Mouse (Mus musculus) heart, embryonic 14.5 days (tissue): ENCODE data around the gene Cfap44. TPM values are rescaled to one million over a fixed set of nuclear protein-coding genes. Genes with fewer than 3 reads are reported as not detected.

Experiments used
- ATAC-seq: fragments of 200-750 bp; cut with Nextera tagmentation; 2 replicates; pipeline ENCODE4 v1.8.0; 2017; ENCODE audit warnings: low read depth, moderate TSS enrichment; ENCODE audit not compliant: insufficient number of reproducible peaks, insufficient read depth, low FRiP score
- H3K27ac ChIP-seq, 2 experiments: fragments of 200-500 bp in 1 of 2; fragments of 300-500 bp in 1 of 2; sonication (generic) in 1 of 2; replicated peaks in 1 of 2; 2 replicates each; pipeline ENCODE4 v1.5.1; 2012 to 2014; ENCODE audit warnings: low read depth in 2 of 2, low read length in 2 of 2, control low read depth in 1 of 2, mild to moderate bottlenecking in 1 of 2, mixed read lengths in 1 of 2; ENCODE audit not compliant: control insufficient read depth in 1 of 2, insufficient read depth in 1 of 2
- H3K27me3 ChIP-seq: fragments of 300-500 bp; sonication (generic); 2 replicates; pipeline ENCODE4 v1.6.1; 2014; ENCODE audit warnings: mild to moderate bottlenecking, low read length, control low read depth; ENCODE audit not compliant: control insufficient read depth, insufficient read depth
- H3K36me3 ChIP-seq: fragments of 300-500 bp; sonication (generic); 2 replicates; pipeline ENCODE4 v1.6.1; 2014; ENCODE audit warnings: mild to moderate bottlenecking, control low read depth, low read length, mixed read lengths; ENCODE audit not compliant: control insufficient read depth, insufficient read depth
- H3K4me1 ChIP-seq, 2 experiments: fragments of 200-500 bp in 1 of 2; fragments of 300-500 bp in 1 of 2; sonication (generic) in 1 of 2; 2 replicates each; pipeline ENCODE4 v1.6.1; 2012 to 2014; ENCODE audit warnings: low read length in 2 of 2, control low read depth in 1 of 2, mixed read lengths in 1 of 2; ENCODE audit not compliant: control insufficient read depth in 2 of 2, insufficient read depth in 2 of 2
- H3K4me2 ChIP-seq: fragments of 300-500 bp; sonication (generic); 2 replicates; pipeline ENCODE4 v1.6.1; 2014; ENCODE audit warnings: mild to moderate bottlenecking, low read length
- H3K4me3 ChIP-seq, 2 experiments: fragments of 200-500 bp in 1 of 2; fragments of 300-500 bp in 1 of 2; sonication (generic) in 1 of 2; 2 replicates each; pipeline ENCODE4 v1.5.1; 2012 to 2014; ENCODE audit warnings: low read length in 2 of 2, mild to moderate bottlenecking in 2 of 2, control low read depth in 1 of 2, low read depth in 1 of 2, moderate library complexity in 1 of 2; ENCODE audit not compliant: control insufficient read depth in 1 of 2, insufficient read depth in 1 of 2
- H3K9ac ChIP-seq: fragments of 300-500 bp; sonication (generic); 2 replicates; pipeline ENCODE4 v1.6.1; 2014; ENCODE audit warnings: mild to moderate bottlenecking, low read length
- H3K9me3 ChIP-seq: fragments of 300-500 bp; sonication (generic); 2 replicates; pipeline ENCODE4 v1.6.1; 2016; ENCODE audit warnings: low read length, control low read depth; ENCODE audit not compliant: control insufficient read depth
- WGBS: fragments of 180-500 bp; shearing (Covaris S2); extraction: QIAGEN DNeasy Blood & Tissue Kit; methylation state at CpG from one replicate; pipeline ENCODE4 v1.1.7; 2014; 5-methylcytosine and 5-hydroxymethylcytosine counted together
- polyA plus RNA-seq: library from polyadenylated mRNA; unstranded; fragments of >200 nt; fragmentation: Nextera tagmentation; extraction: Ambion mirVana; gene quantifications from 2 replicates; pipeline ENCODE4 v1.2.1, GENCODE M21; 2014

Gene Cfap44
- polyA plus RNA-seq, 1 experiment from 2014 or later = 0.18 TPM

- H3K36me3 ChIP-seq = no peaks in the 10 kb centered on the region
- no peaks in the 10 kb centered on the region for H3K27me3 ChIP-seq
- peaks cover 18 to 24% of the 10 kb centered on the region in 2 experiments for H3K4me1 ChIP-seq
- H3K4me2 ChIP-seq = peak overlapping the region; percentile 33; the same call in 1 of the 2 replicates
- H3K9me3 ChIP-seq = no peaks in the 10 kb centered on the region
- peak overlapping the region; percentile 10 to 47; a peak in 1 of 4 replicates for H3K27ac ChIP-seq
- no peak overlapping the region for H3K9ac ChIP-seq
- 11% methylated on average over 12 of the region's 12 CpGs for WGBS
- no peak for ATAC-seq
- H3K4me3 ChIP-seq = no peak overlapping the region
Observed at GRCm38 (mm10) chr16:44526689-44527088, 132.1 kb downstream of the Cfap44 start.

DNA sequence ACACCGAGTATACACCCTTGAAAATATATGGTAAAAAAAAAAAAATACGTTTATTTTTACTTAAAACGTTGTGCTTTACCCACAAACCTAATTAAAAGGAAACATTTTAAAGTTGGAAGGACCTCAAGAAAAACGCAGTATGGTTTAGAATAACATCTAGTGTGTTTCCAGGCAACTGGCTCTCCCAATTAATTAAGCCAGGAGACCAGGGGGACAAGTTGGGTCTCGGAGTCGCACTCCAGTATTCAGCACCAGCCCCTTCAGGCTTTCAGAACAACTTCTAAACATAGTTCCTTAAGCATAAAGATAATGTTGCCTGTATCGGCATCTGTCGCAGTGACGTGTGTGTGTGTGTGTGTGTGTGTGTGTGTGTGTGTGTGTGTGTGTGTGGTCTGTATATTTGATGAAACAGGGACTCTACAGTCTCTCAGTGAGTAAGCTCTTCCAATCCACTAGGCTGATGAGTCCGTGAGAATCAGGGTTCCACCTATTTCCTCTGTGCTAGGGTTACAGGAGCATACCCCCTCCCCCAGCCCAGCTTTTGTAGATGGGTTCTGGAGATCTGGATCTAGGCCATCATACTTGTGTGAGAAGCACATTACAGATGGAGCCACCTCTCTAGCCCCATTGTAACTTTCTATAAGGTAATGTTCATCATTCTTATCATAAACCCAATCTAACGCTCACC is 132.8 kb downstream of the Cfap44 start:
- Histone ChIP-seq H3K36me3 (no peaks in the 10 kb centered on the region), H3K4me2 (no peak overlapping the region), H3K27me3 (no peaks in the 10 kb centered on the region), H3K4me3 (no peak overlapping the region), H3K9me3 (no peaks in the 10 kb centered on the region), H3K27ac (no peak overlapping the region), H3K9ac (no peak overlapping the region), H3K4me1 (peaks cover 18 to 24% of the 10 kb centered on the region in 2 experiments)
- WGBS = 48% methylated on average over 11 of the region's 11 CpGs
- no peak for ATAC-seq

- no peak for ATAC-seq
- H3K4me1 ChIP-seq = peaks cover 25 to 38% of the 10 kb centered on the region in 2 experiments
Observed at GRCm38 (mm10) chr16:44528955-44529354, 134.4 kb downstream of the Cfap44 start.

GRCm38 (mm10) chr16:44529691-44530090 is 135.1 kb downstream of the Cfap44 start:
- Histone ChIP-seq H3K4me2 (no peak overlapping the region), H3K4me1 (peaks cover 25 to 40% of the 10 kb centered on the region in 2 experiments), H3K9me3 (no peaks in the 10 kb centered on the region), H3K36me3 (no peaks in the 10 kb centered on the region), H3K4me3 (no peak overlapping the region), H3K9ac (no peak overlapping the region), H3K27ac (no peak overlapping the region), H3K27me3 (no peaks in the 10 kb centered on the region)
- 58% methylated on average over 8 of the region's 8 CpGs for WGBS
- no peak for ATAC-seq

More at GRCm38 (mm10) chr16:44528955-44529354, 134.4 kb downstream of the Cfap44 start:
- Histone ChIP-seq H3K27ac (no peak overlapping the region), H3K4me3 (no peak overlapping the region), H3K27me3 (no peaks in the 10 kb centered on the region), H3K9ac (no peak overlapping the region), H3K9me3 (no peaks in the 10 kb centered on the region), H3K36me3 (no peaks in the 10 kb centered on the region), H3K4me2 (no peak overlapping the region)
- WGBS = 91% methylated on average over 7 of the region's 7 CpGs

DNA sequence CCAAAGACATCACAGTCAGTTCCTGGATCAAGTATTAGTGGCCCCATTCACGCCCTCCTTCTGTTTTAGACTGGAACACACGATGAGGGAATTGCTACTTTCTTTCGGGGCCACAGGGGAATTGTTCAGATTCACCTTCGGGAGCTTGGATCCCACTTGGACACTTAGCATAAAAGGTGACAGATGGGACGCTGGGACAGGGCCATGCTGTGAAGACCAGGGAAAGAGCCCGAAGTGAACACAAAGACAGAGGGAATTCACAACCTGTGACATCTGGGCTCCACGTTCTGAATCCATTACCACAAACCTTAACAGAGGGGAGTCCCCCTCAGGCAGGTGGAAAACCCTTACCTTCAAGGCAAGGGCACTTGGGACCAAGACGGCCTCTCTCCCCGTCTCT is 135.6 kb downstream of the Cfap44 start:
- ATAC-seq = no peak
- Histone ChIP-seq H3K4me3 (no peak overlapping the region), H3K36me3 (no peaks in the 10 kb centered on the region), H3K9ac (no peak overlapping the region), H3K27me3 (no peaks in the 10 kb centered on the region), H3K27ac (no peak overlapping the region), H3K4me2 (no peak overlapping the region; the same call in 1 of the 2 replicates), H3K9me3 (no peaks in the 10 kb centered on the region), H3K4me1 (peaks cover 25 to 40% of the 10 kb centered on the region in 2 experiments)
- WGBS = 34% methylated on average over 9 of the region's 9 CpGs

DNA sequence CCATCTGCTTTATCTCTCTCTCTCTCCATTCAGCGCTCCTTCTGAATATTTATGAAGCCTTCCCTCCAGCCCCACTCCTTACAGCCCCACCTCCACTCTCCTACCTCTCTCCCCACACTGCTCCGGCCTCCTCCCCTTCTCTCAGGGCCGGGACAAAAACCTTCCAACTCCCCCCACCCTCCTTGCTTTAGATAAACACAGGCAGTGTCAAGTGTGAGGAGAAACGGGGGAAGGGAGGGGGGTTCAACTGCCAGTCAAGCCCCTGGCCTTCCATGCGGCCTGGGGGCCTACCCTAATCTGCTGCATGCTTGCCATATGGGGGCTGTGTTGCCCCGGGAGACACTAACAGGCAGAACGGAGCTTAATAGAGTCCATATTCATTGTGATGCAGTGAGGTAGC is 136.2 kb downstream of the Cfap44 start:
- Histone ChIP-seq H3K36me3 (no peaks in the 10 kb centered on the region), H3K27ac (no peak overlapping the region), H3K4me2 (peak overlapping the region; percentile 62), H3K4me1 (peaks cover 25 to 40% of the 10 kb centered on the region in 2 experiments), H3K9ac (peak overlapping the region; percentile 26; the same call in 1 of the 2 replicates), H3K9me3 (no peaks in the 10 kb centered on the region), H3K27me3 (no peaks in the 10 kb centered on the region), H3K4me3 (peak overlapping the region; percentile 20 to 26)
- ATAC-seq = peak; percentile 40; the same call in 1 of the 2 replicates
- 4% methylated on average over 7 of the region's 7 CpGs for WGBS

- Histone ChIP-seq H3K27ac (no peak overlapping the region), H3K27me3 (no peaks in the 10 kb centered on the region), H3K9me3 (no peaks in the 10 kb centered on the region), H3K4me2 (peak overlapping the region; percentile 62), H3K9ac (peak overlapping the region; percentile 26; the same call in 1 of the 2 replicates), H3K4me3 (peak overlapping the region; percentile 20 to 26; a peak in 3 of 4 replicates), H3K36me3 (no peaks in the 10 kb centered on the region), H3K4me1 (peaks cover 25 to 38% of the 10 kb centered on the region in 2 experiments)
- 35% methylated on average over 12 of the region's 12 CpGs for WGBS
- ATAC-seq = no peak
Observed at GRCm38 (mm10) chr16:44531239-44531797, 136.7 kb downstream of the Cfap44 start.
